Mouse (Mus musculus) kidney, adult 2 months (tissue): ENCODE measurements around the gene Kctd15.

ENCODE experiments used
- CTCF ChIP-seq: fragments of 200-500 bp; conservative IDR thresholded peaks from 2 replicates; pipeline ENCODE4 v1.5.1; 2011; ENCODE audit warnings: low read depth, mild to moderate bottlenecking, control low read depth, low read length, moderate library complexity, mixed read lengths; ENCODE audit not compliant: insufficient read depth, insufficient read length
- POLR2A ChIP-seq: fragments of 200-500 bp; IDR thresholded peaks from one replicate; pipeline ENCODE4 v1.6.1; 2011; ENCODE audit warnings: low read depth, low read length, control low read depth

GRCm38 (mm10) chr7:34620411-34620810 lies 36.1 kb downstream of the Kctd15 start:
- TF ChIP-seq CTCF: no peak
- no peak for TF ChIP-seq POLR2A
